Mouse (Mus musculus) naive thymus-derived CD4-positive, alpha-beta T cell, adult 2 months (primary cell): ENCODE measurements at regions not wholly inside any gene's neighbourhood (a gene's known extent, or its start where the extent isn't known, plus 50 kb on each side); places are given as distances from the start of the nearest gene placed in this dataset.
A peak's percentile ranks its signal among the peaks of the same experiment; 100 is the strongest.

ENCODE experiments used
- DNase-seq: peaks from one replicate; pipeline ENCODE4 v3.0.0-alpha.2; 2011; ENCODE audit warnings: low read depth

DNA sequence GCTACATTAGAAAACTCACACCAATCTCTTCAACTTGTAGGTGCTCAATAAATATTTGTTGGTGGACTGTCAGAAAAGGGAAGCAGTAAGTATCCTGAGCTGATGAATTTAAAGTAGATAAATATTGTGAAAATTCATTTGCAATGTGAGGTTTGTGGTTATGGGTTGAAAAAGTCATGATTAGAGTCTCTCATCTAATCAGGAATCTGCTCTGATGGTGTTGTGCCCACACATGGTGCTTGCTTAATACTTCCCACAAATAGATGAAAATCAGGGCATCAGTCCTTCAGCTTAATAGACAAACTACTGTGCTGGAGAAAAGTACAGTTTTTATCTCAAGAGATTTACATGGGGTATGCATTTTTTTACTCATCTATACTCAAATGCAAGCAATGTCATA lies 59.9 kb downstream of the S1pr1 start:
- no peak for DNase-seq

DNA sequence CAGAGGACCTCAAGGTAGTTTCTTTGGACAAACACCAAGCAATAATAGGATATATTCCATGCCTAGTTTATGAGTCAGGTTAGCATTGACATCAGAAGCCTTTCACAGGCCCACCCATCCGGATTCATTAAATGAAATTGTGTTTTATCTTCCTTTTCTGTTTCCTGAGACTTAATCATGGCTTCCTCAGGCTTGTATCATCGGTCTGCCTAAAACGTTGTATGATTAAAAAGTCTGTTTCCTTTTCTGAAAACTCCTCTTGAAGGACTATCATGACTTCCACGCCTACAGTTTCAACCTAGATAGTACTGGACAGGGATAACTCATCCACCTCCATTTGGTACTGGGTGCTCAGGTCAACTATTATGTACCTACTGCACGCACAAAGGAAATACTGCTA lies 62.6 kb downstream of the S1pr1 start:
- no peak for DNase-seq

DNA sequence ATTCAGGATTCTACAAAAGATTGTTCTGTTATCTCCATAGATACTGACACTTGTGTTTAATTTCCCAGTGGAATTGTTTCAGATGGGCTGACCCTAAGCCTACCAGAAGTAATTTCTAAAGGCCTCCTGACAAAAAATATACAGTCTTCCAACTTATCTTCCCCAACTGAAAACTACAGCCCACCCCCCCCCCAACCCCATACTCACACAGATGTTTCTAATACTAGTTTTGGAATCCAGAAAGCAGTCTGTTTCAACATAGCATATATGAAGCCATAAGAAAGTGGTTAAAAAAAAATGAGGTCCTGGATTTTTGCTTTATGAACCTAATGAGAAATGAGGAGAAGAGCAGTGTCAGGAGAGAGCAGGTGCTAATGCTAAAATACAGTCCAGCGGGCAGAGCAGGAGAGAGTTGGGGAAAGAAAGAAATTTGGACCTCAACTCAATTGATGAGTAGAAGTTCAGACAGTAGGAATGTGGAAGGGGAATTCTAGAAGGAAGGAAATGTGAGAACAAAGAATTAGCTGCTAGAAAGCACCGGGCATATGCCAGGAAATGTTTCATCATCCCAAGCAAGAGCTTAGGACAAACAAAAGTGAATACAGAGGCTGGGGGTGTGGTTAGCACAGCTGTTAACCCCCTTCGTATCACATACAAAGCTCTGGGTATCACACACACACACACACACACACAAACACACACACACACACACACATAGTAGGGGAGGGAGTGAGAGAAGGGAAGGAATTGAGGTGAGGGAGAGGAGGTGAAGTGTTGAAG lies 65.3 kb downstream of the S1pr1 start:
- no peak for DNase-seq

DNA sequence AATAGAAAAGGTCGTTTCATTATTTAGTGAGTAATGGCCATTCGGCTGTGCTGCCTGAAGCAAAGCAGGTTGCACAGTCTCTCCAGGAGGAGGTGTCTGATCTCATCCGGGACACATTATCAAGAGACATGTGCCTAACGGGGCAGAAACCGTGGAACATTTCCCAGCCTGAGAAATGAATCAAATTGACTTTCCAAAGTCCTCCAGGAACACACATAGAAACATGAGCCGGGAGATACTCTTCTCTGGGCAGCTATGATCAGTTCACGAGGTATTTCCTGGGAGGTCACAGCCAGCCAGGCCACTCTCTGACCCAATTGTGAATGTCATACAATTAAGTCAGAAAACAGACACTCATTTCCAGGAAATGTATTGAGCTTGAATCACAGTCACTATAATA lies 67.9 kb downstream of the S1pr1 start:
- DNase-seq = no peak

DNA sequence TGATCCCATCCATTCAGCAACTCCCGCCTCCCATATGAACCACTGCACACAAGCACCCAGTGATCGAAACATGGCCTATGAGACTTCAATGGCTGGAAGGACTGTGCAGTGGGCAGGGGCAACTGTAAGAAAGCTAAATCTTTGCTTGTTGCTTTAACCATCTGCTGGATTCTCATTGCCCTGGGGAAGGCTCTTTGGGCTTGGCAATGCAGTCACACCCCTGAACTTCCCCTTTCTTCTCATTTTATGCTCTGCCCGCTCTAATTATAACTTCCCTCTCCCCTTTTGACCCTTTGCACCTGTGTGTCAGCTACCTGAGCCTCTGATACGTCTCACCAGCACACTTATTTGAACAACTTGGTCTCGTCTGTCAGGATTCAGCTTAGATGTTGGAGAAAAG lies 70.6 kb downstream of the S1pr1 start:
- no peak for DNase-seq

DNA sequence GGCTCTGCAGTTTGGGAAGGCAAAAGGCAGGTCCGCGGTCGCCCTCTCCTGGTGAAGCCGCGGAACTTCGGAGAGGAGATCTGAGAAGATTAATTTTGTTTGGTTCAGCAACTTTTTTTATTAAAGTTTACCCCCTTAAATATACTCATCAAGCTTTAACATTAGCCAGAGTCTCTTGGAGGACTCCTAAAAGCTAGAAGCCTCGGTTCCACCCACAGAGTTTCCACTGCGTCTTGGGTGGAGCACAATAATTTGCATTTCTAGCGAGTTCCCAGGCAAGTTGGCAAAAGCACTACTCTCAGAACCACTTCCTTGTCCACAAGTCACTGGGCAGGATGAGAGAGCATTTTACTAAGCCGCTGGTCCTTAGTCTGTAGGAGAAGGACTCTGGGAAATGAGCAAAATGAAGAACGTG lies 72.0 kb downstream of the S1pr1 start:
- peak; percentile 89 for DNase-seq

DNA sequence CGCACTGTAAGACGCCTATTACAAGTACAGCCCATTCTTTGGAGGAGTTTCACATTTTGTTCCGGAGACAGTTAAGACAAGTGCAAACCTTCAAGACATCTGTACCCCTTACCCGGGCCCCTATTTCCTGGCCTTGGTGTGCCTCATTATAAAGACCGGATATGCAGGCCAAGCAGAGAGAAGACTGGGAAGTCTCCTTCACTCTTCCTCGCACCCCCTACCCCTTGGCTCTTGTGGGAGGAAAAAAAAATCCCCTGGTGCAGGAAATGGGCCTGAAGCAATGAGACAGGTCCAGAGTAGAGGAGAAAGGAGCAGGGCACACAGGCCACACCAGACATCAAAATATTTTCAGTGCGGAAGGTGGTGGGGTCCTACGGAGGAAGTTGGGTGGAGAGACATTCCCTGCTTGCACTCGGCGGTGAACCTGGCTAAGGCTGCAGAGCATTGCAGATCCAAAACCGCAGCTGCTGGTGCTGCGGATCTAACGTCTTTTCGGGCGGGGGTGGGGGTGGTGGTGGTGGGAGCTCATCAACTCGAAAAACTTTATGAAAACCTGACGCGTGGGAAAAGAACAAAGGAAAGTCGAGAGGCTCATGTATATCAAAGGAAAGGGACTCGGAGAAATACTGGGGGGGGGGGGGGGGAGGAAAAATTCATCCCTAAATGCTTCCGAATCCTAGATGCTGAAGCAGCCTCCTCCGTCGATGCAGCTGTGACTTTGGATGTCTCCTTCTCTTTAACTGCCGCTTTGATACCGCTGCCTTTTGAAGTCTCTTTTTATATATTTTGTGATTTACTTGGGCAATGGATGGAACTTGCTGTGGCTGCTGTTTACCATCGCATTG lies 72.6 kb downstream of the S1pr1 start:
- DNase-seq = peak; percentile 57

DNA sequence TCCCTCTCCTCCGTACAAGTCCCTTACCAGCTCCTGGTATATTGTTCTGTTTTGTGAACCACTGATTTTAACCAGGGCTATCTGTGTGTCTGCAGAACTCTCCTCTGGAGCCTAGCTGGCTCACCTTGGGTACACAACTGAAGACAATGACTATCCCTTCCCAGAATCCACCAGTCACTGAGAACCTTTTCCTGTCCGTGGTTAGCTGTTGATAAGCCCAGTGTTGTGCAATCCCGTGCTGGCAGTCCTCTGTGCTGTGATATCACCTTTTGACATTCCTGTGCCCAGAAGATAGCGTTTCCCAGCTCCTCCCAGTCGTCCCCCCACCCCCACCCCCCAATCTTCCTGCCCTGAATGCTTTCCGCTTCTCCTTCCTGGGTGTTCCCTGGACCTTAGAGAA lies 73.5 kb downstream of the S1pr1 start:
- DNase-seq = no peak

DNA sequence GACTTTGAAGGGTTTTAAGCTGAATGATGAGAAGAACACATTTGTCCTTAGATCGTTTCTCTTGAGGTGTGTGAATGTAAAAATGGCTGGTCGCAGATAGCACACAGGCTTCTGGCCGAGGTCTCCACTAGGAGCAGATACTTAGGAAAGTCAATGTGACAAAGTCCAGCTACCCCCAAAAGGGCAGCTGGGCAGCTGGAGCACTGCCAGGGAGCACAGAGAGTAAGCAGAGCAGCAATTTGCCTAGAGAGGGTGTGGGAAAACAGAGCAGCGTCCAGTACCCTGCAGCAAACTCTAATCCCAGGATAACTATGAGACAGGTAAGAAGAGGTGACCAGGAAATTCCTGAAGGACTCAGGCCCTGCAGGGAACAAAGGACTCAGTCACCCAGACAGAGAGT lies 79.4 kb downstream of the S1pr1 start:
- DNase-seq = no peak

DNA sequence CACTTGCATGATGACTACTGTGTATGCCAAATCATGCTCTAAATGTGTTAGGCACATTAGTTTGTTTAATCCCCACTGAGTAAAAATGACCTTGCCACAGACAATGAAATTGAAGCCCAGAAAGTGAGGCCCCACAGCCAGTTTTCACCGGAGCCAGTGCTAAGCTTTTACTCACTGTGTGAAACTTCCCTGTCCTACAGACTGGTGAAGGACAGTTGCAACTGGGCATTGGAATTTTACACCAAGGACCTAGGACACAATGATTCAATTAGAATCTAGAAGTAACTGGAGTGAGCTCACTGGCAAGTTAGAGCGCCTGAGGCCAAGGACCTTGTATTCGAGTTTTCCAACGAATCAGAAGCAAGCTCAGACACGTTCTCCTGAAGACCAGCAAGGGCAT lies 79.8 kb downstream of the S1pr1 start:
- DNase-seq = no peak

DNA sequence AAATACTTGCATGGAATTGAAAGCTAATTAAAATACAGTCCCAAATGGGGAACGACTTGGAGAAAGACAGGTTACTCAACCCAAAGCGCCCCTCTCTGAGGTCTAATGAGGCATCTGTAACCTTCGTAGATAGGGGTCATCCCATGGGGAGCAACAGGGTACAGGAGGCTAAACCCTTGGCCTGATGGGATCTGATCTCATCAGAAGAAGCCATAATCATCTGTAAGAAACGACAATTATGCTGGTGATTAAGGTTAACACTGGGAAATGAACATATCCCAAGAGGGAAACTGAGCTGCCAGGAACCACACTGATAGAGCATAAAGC lies 82.5 kb downstream of the S1pr1 start:
- no peak for DNase-seq

DNA sequence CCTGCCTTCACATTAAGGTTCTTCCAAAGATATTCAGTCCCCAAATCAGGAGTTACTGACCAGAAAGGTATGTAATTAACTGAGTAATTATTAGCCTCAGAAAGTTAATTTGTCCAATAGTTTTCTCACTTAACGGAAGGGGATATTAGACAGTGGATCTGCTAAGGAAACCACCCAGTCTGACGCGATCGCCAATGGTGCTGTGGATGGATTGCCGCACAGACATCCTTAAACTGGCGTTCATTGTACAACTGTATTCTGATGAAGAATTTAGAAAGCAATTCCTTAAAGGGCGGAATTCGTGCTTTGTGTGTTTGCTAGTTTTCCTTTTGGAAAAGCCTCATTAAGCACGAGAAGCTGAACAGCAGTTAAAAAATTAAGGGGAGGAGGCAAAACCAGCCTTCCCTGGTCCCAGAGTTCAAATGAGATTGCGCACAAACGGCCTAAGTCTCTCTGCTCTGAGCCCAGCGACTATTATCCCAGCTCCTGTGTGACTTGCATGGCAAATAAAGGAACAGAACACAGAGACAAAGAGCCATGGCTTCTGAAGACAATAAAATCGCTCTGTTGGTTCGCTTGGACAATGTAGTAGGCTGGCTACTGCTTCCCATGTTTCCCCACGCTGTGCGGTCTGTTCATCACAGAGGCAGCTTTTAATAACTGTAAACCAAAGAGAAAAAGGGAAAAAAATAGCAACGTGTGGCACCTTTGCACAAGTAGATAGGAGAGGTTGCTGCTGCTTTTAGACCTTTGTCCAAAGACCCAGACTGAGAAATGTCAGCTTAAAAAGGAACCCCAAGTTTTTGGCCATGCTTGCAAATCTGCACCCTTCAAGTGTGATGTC lies 83.1 kb downstream of the S1pr1 start:
- no peak for DNase-seq

DNA sequence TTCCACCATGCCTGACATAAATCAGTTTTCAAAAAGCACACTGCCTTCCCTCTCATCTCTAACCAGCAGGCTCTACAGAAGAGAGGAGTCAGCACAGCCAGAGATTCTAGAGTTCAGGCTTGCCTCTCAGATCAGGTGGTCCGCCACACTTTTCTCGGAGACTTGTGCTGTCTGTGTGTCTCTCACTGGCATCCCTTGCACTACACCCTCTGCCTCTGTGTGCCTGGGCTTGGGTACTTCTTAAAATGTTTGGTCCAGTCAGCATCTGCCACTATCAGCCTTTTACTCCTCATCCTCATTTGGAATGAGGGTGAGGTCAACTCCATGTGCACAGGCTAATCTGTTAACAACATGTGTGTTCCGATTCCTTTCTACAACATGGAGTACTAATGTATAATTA lies 92.0 kb downstream of the S1pr1 start:
- no peak for DNase-seq

DNA sequence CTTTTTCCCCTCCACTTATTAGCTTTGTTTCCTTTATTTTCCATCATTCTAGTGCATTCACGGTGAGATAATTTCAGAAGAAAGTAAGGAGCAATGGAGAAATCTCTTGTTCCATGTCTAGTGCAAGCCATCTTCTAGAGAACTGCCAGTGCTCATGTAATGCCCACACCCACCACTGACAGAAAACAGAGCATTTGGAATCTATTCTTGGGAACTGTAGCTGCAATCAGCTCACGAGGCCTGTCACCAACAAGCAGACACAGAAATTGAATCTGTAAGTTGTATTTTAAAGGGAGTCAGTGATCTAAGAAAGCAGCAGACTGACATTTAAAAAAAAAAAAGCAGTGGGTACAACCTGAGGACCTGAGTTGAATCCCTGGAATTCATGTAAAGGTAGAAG lies 92.6 kb downstream of the S1pr1 start:
- DNase-seq = no peak

DNA sequence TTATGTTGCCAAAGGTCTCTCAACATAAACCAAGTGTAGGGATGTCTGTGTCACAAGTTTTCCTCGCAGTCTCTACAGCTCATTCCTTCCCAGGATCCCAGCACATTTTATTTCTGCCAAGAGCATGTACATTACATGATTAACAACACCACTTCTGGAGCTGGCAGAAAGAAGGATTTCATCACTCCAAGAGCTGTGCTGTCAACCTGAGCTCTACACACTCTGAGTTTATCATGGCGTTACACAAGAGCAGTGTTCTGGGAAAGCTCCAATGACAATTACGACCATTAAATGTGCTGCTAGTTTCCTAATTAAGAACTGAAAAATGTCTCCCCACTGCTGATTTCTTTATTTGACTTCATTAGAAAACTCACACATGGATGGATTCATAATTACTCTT lies 94.9 kb downstream of the S1pr1 start:
- DNase-seq = no peak

DNA sequence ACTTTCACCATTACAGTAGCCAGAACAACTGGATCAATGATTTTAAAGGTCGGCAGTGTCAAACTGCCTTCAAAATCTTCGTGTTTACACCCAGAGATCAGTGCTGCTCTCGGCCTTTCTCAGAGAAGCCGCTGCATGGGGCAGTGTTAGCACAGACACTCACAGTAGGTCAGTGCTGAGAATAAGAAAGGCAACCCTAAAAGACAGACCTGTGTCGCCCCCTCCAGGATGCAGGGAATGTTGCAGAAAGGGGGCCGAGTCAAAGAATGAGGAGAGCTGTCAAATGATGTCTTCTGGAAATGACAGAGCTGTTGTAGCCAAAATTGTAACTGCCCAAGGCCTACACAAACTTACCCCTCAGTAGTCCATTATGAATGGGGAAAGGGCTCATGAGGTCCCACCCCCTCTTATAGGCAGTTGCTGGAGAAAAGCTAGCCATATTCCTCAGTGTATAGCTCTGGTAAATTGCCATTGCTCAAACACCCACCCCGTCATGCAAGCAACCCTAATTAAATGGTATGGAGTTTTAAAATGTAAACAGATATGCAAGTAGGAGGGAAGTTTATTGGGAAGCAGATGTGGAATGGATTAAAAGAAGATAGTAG lies 98.8 kb downstream of the S1pr1 start:
- DNase-seq = peak; percentile 46

DNA sequence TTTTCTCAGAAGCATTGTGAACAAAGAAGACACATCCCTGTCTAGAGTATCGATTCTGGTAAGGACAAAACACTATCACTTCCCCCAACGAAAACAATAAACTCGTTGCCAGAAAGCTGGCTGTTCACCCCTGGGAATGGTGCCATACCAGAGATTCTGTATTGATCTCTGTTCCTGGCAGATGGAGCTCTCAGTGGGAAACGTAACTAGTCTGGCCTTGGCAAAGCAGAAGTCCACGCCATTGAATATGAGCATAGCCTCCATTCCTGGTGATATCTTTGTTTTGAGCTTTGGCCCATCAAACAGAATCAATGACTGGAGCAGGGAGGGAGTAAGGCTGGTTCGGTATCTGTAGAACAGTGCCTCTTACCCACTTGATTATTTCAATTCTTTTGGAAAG lies 102.0 kb downstream of the S1pr1 start:
- no peak for DNase-seq

DNA sequence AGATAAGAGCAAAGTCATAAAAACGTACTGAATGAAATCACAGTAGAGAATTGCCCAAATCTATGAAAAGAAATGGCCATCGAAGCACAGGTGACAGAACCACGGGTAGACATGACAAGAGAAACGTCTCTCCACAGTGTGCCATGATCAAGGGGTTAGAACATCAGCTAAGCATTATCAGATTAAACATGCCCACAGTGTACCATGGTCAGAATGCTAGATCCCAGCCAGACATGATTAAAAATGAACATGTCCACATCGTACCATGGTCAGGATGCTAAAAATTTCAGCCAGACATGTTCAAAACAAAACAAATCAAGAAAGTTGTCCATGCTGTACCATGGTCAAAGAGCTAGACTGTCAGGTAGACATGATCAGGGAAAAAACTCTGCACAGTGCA lies 106.8 kb downstream of the S1pr1 start:
- no peak for DNase-seq

DNA sequence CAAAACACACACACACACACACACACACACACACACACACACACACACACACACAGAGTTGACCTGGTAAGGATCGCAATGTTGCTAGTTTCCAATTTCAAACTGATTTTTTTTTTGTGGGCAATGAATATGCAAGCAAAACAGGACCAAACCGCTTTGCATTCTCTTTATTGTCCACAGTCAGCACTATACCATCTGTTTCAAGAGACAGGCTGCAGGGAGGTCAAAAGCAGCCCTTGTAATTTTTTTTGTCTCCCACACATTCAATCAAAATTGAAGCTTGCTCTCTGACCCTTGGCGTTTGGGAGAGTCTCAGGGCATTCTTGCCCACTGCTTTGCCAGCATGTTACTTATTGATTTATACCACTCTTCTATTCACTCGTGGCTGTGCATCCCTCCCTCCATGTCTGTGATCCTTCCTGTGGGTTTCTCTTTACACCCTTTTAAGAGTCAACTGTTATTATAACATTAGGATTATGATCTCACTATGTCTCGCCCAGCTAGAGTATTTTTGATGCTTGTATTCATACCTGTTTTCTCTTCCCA lies 110.1 kb downstream of the S1pr1 start:
- no peak for DNase-seq

DNA sequence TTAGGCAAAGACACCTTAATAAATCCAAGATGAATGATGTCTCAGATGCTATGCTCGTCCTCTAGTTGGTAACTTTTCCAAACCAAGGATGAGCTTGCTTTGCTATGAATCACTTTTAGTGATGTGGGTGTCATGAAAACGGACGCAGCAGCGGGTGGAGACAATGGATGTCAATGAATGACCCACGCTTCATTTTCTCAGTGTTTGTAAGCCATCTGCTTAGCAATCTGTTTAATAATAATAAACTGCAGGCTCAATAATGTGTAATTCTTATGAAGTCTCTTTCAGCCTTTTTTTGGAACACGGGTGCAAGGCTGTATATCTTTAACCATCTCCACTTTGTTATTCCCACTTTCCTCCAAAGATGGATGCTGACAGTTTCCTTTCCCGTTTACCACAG lies 110.6 kb downstream of the S1pr1 start:
- no peak for DNase-seq

DNA sequence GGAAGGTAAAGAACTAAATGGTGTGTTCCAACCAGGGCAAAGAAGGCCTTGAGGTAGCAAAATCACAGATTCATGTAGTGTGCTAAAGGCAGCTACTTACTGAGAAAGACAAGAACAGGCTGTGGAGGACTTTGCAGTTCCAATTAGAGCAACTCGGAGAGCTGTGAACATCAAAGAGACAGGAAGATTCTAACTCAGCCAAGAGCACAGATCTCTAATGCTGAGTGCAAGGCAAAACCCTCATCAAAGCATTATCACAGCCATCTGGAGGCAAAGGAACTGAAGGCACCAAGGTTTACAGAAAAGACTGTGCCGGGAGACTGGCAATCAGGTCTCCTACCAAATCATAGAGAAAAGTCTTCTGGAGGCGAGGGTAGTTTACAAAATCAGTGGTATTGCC lies 111.1 kb downstream of the S1pr1 start:
- peak; percentile 44 for DNase-seq

DNA sequence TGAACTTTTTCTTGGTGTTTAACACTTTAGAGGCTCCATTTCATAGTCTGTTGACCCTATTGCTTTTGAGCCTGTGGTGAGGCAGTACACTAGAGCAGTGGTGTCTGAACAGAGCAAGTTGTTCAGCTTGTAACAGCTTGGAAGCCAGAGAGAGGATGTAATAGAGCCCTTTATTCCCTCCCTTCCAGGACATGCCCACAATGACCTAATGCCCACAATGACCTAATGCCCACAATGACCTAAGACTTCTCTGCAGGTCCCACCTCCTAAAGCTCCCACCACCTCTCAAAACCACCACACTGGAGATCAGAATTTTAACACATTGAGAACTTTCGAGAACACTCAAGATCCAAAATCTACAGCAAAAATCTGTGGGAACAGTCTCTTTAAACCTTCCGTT lies 115.6 kb downstream of the S1pr1 start:
- no peak for DNase-seq
